Mouse (Mus musculus) right cerebral cortex, postnatal 4 days (tissue): ENCODE measurements around the gene Dlk2.

Experiments
- DNase-seq: peaks from one replicate; pipeline ENCODE4 v3.0.0-alpha.2; 2022

Gene Dlk2

GRCm38 (mm10) chr17:46273803-46274236 is 23.4 kb upstream of the Dlk2 start:
- DNase-seq: no peak

GRCm38 (mm10) chr17:46274465-46274864 is 22.8 kb upstream of the Dlk2 start:
- DNase-seq: no peak

- DNase-seq: no peak
These were observed 22.2 kb upstream of the Dlk2 start for GRCm38 (mm10) chr17:46275034-46275433.

DNA sequence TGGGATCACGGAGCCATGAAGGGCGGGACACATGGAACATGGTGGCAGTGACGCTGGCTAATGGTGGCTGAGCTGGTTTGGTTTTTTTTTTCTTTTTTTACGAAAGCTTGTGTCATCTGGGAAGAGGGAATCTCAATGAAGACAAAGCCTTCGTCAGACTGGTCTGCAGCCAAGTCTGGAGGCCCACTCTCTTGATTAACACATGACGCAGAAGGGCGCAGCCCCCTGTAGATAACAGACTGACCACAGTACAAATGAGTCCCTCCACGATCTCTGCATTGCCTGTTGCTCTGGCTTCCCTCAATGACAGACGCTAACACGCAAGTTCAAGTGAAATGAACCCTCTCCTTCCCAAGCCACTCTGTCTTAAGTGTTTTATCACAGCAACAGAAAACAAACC is 21.7 kb upstream of the Dlk2 start:
- no peak for DNase-seq

DNA sequence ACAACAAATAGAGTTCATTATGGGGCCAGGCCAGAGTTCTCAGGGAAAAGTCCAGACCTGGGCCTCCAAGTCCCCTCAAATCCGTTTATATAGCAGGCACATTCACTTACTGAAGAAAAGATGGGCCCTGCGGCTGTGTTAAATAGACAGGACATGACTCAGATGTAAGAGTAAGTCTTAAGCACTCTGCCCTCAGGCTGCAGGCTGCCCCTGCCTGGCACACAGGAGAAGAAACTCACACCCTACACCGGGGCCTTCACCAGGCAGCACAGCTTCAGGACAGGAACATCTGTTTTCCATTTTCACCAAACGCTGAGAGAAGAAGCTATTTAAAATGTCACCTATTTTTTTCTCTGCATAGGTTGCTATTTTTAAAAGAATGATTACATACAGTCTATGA is 19.6 kb upstream of the Dlk2 start:
- DNase-seq: no peak

- DNase-seq: no peak
These were observed 19.0 kb upstream of the Dlk2 start for GRCm38 (mm10) chr17:46278011-46278765.

- peak; percentile 93 for DNase-seq
These were observed 14.6 kb upstream of the Dlk2 start, which contains the start of gene Tjap1 for GRCm38 (mm10) chr17:46282483-46283123. TSS of gene Tjap1 (minus strand) at chr17:46283026.

- no peak for DNase-seq
These were observed 14.1 kb upstream of the Dlk2 start for GRCm38 (mm10) chr17:46283140-46283539.

DNA sequence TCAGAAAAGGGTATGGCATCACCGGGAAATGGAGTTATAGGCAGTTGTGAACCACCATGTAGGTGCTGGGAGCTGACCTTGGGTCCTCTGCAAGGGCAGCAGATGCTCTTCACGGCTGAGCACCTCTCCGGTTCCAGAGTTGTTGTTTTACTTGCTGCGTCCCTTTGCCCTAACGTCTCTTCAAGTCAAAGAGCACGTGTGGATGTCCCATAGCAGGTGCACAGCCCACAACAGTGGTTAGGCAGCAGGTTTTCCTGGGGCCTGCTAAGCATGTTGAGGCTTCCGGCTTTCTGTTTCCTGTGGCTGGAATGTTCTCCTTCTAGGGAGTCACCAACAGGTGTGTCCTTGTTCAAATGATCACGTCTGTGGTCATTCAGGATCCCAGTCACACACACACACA is 13.3 kb upstream of the Dlk2 start:
- DNase-seq: no peak

DNA sequence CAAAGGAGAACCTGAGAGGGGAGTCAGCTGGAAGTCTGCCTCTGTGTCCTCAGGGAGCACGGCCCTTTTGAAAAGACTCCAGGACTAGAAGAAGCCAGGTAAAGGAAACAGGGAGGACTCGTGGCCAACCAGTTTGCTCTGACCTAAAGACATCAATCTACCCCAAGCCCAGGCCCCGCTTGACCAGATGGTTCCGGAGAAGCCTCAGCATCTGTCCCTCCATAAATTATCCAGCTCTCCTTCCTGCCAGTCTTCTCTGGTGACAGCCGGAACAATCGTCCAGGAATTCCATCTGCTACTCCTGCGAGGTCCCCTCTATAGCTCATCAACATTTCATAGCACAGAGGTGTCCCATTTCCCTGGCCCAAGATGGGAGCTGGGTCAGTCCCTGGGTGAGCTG is 12.6 kb upstream of the Dlk2 start:
- DNase-seq: no peak

- DNase-seq: no peak
These were observed 11.8 kb upstream of the Dlk2 start for GRCm38 (mm10) chr17:46285407-46285806.

- no peak for DNase-seq
These were observed 9.5 kb upstream of the Dlk2 start for GRCm38 (mm10) chr17:46287678-46288095.

- DNase-seq: no peak
These were observed 620 bp upstream of the Dlk2 start for GRCm38 (mm10) chr17:46296601-46297000.

DNA sequence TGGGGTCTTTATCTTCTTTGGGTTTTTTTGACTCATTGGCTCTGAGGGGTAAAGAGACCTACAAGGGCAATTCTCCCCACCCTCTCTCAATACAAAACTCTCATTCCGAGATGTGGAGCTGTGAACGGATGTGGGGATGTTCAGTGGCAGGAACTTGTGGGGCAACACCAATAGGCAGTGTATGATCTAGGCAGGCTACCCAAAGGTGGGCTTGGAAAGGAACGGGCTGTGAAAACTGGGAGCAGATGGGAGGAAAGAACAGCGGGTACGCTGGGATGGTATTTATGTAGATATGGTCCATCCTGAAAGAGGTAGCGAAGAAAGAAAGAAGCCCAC is 225 bp upstream of the Dlk2 start:
- DNase-seq: no peak

DNA sequence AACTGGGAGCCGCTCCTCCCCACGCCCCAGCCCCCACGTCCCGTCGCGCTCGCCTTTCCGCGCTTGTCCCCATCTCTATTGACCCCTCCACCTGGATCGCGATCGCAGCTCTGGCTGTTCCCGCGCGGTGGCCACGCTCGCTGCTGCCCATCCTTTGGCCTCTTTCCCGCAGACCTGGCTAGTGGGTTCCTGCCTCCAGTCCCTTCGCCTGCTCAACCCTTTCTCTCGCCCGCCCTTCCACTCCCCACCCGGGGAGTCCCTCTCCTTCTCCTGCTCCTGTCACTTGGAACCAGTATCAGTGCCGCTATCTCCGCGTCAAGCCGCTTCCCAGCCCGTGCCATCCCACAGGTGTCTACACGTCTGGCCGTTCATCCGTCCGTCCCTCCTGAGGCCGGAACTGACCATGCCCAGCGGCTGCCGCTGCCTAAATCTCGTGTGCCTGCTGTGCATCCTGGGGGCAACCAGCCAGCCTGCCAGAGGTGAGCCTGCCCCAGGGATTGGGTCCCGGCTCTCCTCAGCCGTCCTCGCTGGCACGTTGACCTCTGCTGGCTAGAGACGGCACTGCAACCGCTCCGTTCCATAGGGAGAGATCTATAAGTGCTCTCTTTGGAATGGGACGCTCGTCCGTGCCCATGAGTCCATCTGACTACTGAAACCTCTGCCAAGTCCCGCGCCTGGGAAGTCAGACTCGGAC is 1.1 kb downstream of the Dlk2 start:
- DNase-seq: peak; percentile 85

DNA sequence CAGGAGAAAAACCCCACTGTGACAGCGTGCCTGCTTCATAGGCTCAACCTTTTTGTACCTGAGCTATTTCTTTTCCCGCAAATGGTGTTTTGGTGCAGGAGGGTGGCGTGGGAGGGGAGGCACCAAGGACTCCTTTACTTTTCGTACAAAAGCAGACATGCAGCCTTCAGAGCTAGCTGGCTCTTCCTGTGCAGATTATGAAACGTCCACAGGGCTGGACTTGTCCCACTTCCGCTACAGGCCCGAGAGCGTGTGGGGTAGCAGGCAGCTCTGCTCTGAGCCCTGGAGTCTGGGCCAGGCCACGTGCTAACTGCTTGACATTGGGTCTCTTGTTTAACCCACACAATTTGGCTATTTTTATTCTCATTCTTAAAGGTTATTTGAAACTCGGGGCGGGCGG is 4.7 kb downstream of the Dlk2 start:
- DNase-seq: no peak

DNA sequence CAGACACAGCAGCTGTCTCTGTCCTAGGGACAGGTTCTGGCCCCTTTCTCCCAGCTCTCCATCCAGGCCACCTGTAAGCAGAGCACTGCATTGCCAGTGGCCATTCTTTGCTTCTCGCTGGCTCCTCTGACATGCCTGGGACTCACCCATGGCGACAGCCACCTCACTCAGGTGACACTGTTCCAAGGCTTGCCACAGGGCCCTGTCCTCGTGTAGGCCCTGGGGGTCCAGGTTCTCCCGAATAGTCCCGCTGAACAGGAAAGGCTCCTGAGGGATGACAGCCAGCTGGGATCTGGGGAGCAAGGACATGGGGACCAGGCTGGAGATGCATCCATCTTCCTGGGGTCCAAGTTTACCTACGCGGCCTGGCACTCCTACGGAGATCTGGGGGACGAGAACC is 7.0 kb downstream of the Dlk2 start:
- no peak for DNase-seq

DNA sequence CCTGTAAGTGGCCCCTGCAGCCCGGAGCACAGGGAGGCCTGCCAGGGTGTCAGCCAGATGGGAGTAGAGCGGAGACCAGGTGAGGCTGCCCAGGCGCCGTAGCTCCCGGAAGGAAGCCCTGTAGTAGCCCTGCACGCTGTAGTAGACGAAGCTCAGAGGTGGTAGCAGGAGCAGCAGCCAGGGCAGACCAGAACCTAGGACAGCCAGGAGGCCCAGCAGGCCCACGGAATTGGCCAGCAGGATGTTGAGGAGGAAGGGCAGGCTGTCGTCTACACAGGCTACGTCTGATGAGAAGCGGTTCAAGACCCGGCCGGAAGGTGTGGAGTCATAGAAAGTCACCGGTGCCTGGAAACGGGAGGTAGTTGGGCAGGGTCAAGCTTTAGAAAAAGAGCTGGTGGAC is 9.7 kb downstream of the Dlk2 start:
- DNase-seq: no peak

DNA sequence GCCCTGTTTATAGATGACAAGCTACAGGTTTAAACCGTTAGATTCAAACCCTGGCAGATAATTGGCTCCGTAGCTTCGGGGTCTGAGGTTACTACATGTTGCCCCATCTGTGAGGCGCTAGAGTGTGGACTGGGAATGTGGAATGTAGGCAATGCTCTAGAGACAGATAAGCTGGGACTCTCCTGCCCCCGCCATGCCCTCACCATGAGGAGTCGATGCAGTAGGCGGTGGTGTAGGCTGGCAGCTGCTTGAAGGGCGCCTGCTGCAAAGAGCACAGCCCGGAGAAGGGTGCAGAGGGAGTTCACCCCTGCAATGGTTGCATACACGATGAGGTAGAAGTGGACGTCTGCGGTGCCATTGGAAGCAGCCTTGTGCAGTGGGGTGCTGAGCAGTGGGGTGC is 12.6 kb downstream of the Dlk2 start:
- no peak for DNase-seq

DNA sequence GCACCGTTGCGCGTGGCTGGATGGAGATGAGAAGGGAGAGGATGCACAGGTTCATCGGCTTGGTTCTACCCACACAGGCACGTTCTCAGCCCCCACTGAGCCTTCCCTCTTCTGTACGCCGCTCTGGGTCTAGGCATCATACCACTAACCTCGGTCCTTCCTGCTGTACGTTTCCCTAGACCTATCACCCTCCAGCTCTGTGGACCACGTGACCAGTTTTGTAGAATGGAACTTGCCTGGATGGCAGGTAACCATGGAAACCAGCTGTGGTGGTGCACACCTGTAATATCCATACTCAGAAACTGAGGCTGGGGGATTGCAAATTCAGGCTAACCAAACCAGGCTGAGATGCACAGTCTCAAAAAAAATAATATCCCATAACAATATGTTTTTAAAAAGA is 13.3 kb downstream of the Dlk2 start:
- no peak for DNase-seq

DNA sequence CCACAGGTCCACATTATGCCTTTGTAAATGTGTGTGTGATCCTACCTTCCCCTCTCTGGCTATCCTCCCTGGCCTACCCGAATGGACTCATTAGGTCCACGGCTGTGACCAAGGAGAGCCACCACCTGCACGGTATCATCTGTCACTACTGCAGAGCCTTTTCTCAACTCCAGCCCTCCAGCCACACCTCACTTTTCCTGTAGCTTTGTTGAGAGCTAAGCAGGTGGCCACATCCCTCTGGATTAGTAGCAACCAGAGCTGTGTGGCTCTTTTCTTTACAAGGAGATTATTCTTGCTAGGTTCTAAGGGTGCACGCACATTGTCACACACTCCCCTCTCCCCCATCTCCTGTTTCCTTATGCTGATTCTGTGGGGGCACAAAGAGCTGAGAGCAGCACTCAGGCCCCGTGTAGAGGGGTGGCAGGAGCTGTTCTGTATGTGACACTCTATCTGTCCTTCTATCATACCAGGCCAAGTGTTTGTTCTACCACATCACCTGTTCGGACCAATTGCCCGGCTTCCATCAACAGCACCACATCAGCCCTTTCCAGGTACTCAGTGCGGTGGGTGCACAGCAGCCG is 16.0 kb downstream of the Dlk2 start:
- DNase-seq: no peak

DNA sequence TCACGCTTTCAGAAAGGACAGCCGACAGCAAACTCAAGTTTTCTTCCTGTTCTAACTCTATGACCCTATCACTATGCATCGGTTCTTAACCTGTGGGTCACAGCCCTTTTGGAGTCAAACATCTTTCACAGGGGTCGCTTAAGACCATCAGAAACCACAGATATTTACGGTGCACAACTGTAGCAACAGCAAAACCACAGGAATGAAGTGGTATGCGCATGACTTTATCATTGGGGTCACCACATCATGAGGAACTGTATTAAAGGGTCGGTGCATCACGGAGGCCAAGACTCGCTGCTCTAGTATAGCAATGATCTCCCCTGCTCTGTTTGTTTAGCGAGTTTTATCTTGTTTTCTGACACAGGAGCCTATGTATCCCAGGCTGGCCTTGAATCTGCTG is 18.6 kb downstream of the Dlk2 start:
- DNase-seq: no peak

DNA sequence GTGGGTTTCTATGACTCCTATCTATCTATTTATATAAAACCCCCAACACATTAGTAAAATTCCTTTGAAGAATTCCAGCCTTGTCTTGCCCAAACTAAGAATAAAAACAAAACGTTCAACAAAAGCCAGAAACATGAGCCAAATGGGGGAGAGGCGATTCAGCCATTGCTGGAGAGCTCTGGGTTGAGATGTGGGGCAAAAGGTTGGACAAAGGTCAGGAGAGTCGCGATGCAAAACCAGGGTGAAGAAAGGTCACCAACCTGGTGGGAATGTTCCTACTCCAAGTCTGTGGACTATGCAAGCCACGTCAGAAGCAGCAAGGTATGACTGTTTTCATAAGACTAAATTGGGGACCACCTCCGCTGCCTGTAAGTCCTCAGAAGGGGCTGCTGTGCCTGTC is 23.3 kb downstream of the Dlk2 start:
- DNase-seq: no peak
